Mouse (Mus musculus) heart, adult 2 months (tissue): ENCODE results near the gene Atf3.

Experiments
- CTCF ChIP-seq: fragments of 200-600 bp; IDR thresholded peaks from 2 replicates; pipeline ENCODE4 v1.8.1; 2022; ENCODE audit warnings: antibody characterized with exemption, mild to moderate bottlenecking, moderate library complexity
- EP300 ChIP-seq: fragments of 200-500 bp; IDR thresholded peaks from 2 replicates; pipeline ENCODE4 v1.6.1; 2011; ENCODE audit warnings: low read depth, low read length, control low read depth; ENCODE audit not compliant: insufficient read depth
- POLR2A ChIP-seq: fragments of 200-500 bp; IDR thresholded peaks from 2 replicates; pipeline ENCODE4 v1.6.1; 2011; ENCODE audit warnings: mild to moderate bottlenecking, low read depth, low read length, control low read depth; ENCODE audit not compliant: insufficient read depth

- TF ChIP-seq POLR2A (no peak), CTCF (no peak), EP300 (no peak)
These were observed 51.6 kb downstream of the Atf3 start for GRCm38 (mm10) chr1:191166189-191166588.
